Mouse (Mus musculus) G1E (cell line): ENCODE measurements around the gene Luzp1. TPM values are rescaled to one million over a fixed set of nuclear protein-coding genes. Genes with fewer than 3 reads are reported as not detected.

Experiments
- ATAC-seq: 2 replicates; pipeline ENCODE4 v1.8.0; 2016; ENCODE audit warnings: mild to moderate bottlenecking; ENCODE audit not compliant: insufficient number of reproducible peaks, poor library complexity, low FRiP score, severe bottlenecking; ENCODE audit errors: extremely low read depth
- DNase-seq: peaks from one replicate; pipeline ENCODE4 v3.0.0; 2012; ENCODE audit warnings: low spot score
- H3K27me3 ChIP-seq: 2 replicates; pipeline ENCODE4 v1.6.1; 2012; ENCODE audit warnings: mild to moderate bottlenecking, low read length, inconsistent platforms; ENCODE audit not compliant: insufficient read depth
- H3K36me3 ChIP-seq: replicated peaks from 2 replicates; pipeline ENCODE3; 2012; ENCODE audit warnings: mild to moderate bottlenecking, inconsistent platforms
- H3K4me1 ChIP-seq: 2 replicates; pipeline ENCODE4 v1.6.1; 2012; ENCODE audit warnings: low read depth, low read length, inconsistent platforms, mixed read lengths; ENCODE audit not compliant: insufficient read depth
- H3K4me3 ChIP-seq: 2 replicates; pipeline ENCODE4 v1.5.1; 2012; ENCODE audit warnings: low read depth, mild to moderate bottlenecking, inconsistent platforms, low read length, moderate library complexity, mixed read lengths
- H3K9me3 ChIP-seq: replicated peaks from 2 replicates; pipeline ENCODE4 v1.6.1; 2012; ENCODE audit warnings: inconsistent platforms
- CTCF ChIP-seq: IDR thresholded peaks from 2 replicates; pipeline ENCODE4 v1.5.1; 2012; ENCODE audit warnings: low read depth, low read length, inconsistent platforms, mixed read lengths
- GATA1 ChIP-seq: IDR thresholded peaks from 2 replicates; pipeline ENCODE4 v1.6.1; 2012; ENCODE audit warnings: borderline replicate concordance, low read length, inconsistent platforms, mixed read lengths
- GATA2 ChIP-seq: IDR thresholded peaks from 2 replicates; pipeline ENCODE4 v1.6.1; 2012; ENCODE audit warnings: low read depth, low read length, inconsistent platforms, borderline replicate concordance
- POLR2AphosphoS5 ChIP-seq: IDR thresholded peaks from 2 replicates; pipeline ENCODE4 v1.6.1; 2012; ENCODE audit warnings: low read depth, low read length, inconsistent platforms; ENCODE audit not compliant: insufficient replicate concordance
- TAL1 ChIP-seq: conservative IDR thresholded peaks from 2 replicates; pipeline ENCODE4 v1.6.1; 2012; ENCODE audit warnings: low read depth, low read length, inconsistent platforms, mixed read lengths
- polyA plus RNA-seq: library from polyadenylated mRNA; stranded (reverse); fragments of >175 nt; gene quantifications from 2 replicates; pipeline ENCODE4 v1.2.3, GENCODE M21; 2012
- total RNA-seq, 2 experiments: library from RNA; stranded (forward) in 1 of 2; stranded (reverse) in 1 of 2; fragments of 200-1000 nt in 1 of 2; fragments of >200 nt in 1 of 2; fragmentation: Nextera tagmentation in 1 of 2; gene quantifications; 2 replicates each; pipeline ENCODE4 v1.2.3; 2014 to 2017

The Luzp1 gene
- total and polyA plus RNA-seq, 3 experiments: 0.33 TPM; not detected in 2

DNA sequence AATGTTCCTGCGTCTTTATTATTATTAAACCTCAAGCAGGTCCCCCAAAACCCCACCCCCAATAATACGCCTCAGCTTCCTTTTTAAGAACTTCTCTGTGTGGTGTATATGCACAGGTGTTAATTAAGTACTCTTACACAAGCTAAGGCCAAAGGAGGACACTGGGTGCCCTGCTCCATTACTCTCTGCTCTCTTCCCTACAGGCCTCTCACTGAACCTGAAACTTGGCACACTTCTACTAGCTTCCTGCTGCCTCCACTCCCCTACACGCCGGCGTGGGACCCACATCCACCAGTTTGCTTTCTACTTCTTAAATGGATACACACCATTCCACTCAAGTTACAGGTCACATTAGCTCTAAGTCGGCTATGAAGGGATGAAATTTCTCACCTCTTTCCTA is 125.7 kb downstream of the Luzp1 start:
- Histone ChIP-seq H3K9me3 (no peaks in the 10 kb centered on the region), H3K4me1 (peaks cover 47% of the 10 kb centered on the region), H3K36me3 (peaks cover 36% of the 10 kb centered on the region), H3K4me3 (no peak overlapping the region), H3K27me3 (no peaks in the 10 kb centered on the region)
- DNase-seq: no peak
- no peak for ATAC-seq
- no peak for TF ChIP-seq TAL1
- TF ChIP-seq GATA2: no peak
- no peak for TF ChIP-seq CTCF
- TF ChIP-seq GATA1: no peak
- no peak for TF ChIP-seq POLR2AphosphoS5

- ATAC-seq (no peak), DNase-seq (no peak)
- H3K4me3 ChIP-seq: no peak overlapping the region
- peaks cover 21% of the 10 kb centered on the region for H3K36me3 ChIP-seq
- TF ChIP-seq CTCF (no peak), GATA2 (no peak), POLR2AphosphoS5 (no peak), TAL1 (no peak), GATA1 (no peak)
- H3K4me1 ChIP-seq: peaks cover 51% of the 10 kb centered on the region
- H3K9me3 ChIP-seq: no peaks in the 10 kb centered on the region
- no peaks in the 10 kb centered on the region for H3K27me3 ChIP-seq
Observed at GRCm38 (mm10) chr4:136598268-136598876, 128.8 kb downstream of the Luzp1 start.

GRCm38 (mm10) chr4:136599869-136600268 is 130.3 kb downstream of the Luzp1 start:
- H3K4me1 ChIP-seq: peaks cover 41% of the 10 kb centered on the region
- TF ChIP-seq GATA2: no peak
- no peak for TF ChIP-seq CTCF
- no peak for TF ChIP-seq TAL1
- TF ChIP-seq POLR2AphosphoS5: no peak
- no peak for TF ChIP-seq GATA1
- peaks cover 12% of the 10 kb centered on the region for H3K36me3 ChIP-seq
- no peaks in the 10 kb centered on the region for H3K9me3 ChIP-seq
- H3K4me3 ChIP-seq: no peak overlapping the region
- 0 out of 2 replicates have a peak, but pooled peaks cover 2% of the 10 kb centered on the region for H3K27me3 ChIP-seq
- DNase-seq (no peak), ATAC-seq (no peak)

GRCm38 (mm10) chr4:136600536-136600935 is 131.0 kb downstream of the Luzp1 start:
- peaks cover 9% of the 10 kb centered on the region for H3K36me3 ChIP-seq
- H3K4me1 ChIP-seq: peaks cover 38% of the 10 kb centered on the region
- 0 out of 2 replicates have a peak, but pooled peaks cover 2% of the 10 kb centered on the region for H3K27me3 ChIP-seq
- no peak for DNase-seq
- H3K9me3 ChIP-seq: no peaks in the 10 kb centered on the region
- no peak for TF ChIP-seq GATA2
- TF ChIP-seq TAL1: no peak
- TF ChIP-seq CTCF: no peak
- TF ChIP-seq GATA1: no peak
- no peak for TF ChIP-seq POLR2AphosphoS5
- no peak for ATAC-seq
- H3K4me3 ChIP-seq: no peak overlapping the region; the same call in 1 of the 2 replicates

- ATAC-seq (no peak), DNase-seq (peak; percentile 10)
- H3K36me3 ChIP-seq: peaks cover 9% of the 10 kb centered on the region
- TF ChIP-seq GATA2 (no peak), TAL1 (no peak), POLR2AphosphoS5 (no peak), GATA1 (no peak), CTCF (no peak)
- no peaks in the 10 kb centered on the region for H3K9me3 ChIP-seq
- H3K4me3 ChIP-seq: peak overlapping the region; percentile 85
- peaks cover 38% of the 10 kb centered on the region for H3K4me1 ChIP-seq
- 0 out of 2 replicates have a peak, but pooled peaks cover 7% of the 10 kb centered on the region for H3K27me3 ChIP-seq
Observed at GRCm38 (mm10) chr4:136601476-136601875, 131.9 kb downstream of the Luzp1 start.

DNA sequence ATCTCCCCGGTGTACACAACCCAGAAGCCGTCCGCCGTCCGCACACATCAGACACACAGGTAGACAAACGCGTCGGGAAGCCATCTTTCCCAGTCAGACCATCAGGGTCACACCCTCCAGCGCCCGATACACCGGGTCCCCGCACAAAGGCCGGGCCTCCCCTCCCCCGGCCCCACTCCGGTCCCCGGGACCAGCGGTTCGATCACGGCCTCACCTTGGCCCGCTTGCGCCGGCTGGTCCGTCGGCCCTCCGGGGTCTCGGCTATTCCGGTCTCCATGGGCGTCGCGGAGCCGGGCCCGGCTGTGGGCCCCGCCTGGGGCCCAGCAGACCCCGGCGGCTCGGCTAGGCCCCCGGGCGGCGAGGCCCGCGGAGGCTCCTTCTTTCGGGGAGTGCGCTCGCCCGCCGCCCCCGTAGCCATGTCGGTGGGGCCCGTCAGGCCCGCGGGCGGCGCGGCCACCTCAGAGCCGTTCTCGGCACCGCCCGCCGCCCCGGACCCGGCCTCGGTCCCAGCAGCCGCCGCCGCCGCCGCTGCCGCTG is 132.5 kb downstream of the Luzp1 start:
- Histone ChIP-seq H3K4me3 (peak overlapping the region; percentile 85), H3K27me3 (peaks cover 9% of the 10 kb centered on the region), H3K9me3 (no peaks in the 10 kb centered on the region), H3K36me3 (peaks cover 9% of the 10 kb centered on the region), H3K4me1 (peaks cover 38% of the 10 kb centered on the region)
- ATAC-seq (no peak), DNase-seq (peak; percentile 52)
- no peak for TF ChIP-seq GATA1
- TF ChIP-seq GATA2: no peak
